Mouse (Mus musculus): ENCODE data around the gene Vsig2. TPM values are rescaled to one million over a fixed set of nuclear protein-coding genes. Genes with fewer than 3 reads are reported as not detected.
A peak's percentile ranks its signal among the peaks of the same experiment; 100 is the strongest.

Vsig2 gene
- polyA plus RNA-seq, 1 experiment from 2014 or later = 0.58 TPM

- WGBS = 28% methylated on average over 14 of the region's 14 CpGs
- no peaks in the 10 kb centered on the region for H3K27me3 ChIP-seq (replicated peaks)
- no peaks in the 10 kb centered on the region for H3K36me3 ChIP-seq
- H3K9me3 ChIP-seq = no peaks in the 10 kb centered on the region
- H3K4me3 ChIP-seq = no peak overlapping the region
- H3K9ac ChIP-seq = no peak overlapping the region
- H3K27ac ChIP-seq = no peak overlapping the region
- peaks cover 6% of the 10 kb centered on the region for H3K4me1 ChIP-seq
- H3K4me2 ChIP-seq (replicated peaks) = peak overlapping the region; percentile 43
- ATAC-seq (ENCODE audit: low FRiP score, low read depth) = peak; percentile 87
Observed at GRCm38 (mm10) chr9:37576436-37576930, 37.4 kb downstream of the Vsig2 start.

GRCm38 (mm10) chr9:37583594-37583993 lies 44.5 kb downstream of the Vsig2 start:
- no peak overlapping the region for H3K4me2 ChIP-seq (replicated peaks)

GRCm38 (mm10) chr9:37586718-37587117 lies 47.7 kb downstream of the Vsig2 start:
- H3K36me3 ChIP-seq = no peaks in the 10 kb centered on the region
- no peak for ATAC-seq (ENCODE audit: low FRiP score, low read depth)
- 86% methylated on average over 4 of the region's 4 CpGs for WGBS

More at GRCm38 (mm10) chr9:37583594-37583993, 44.5 kb downstream of the Vsig2 start:
- H3K9me3 ChIP-seq = no peaks in the 10 kb centered on the region
- no peak overlapping the region for H3K27ac ChIP-seq
- WGBS = 88% methylated on average over 5 of the region's 5 CpGs
- no peaks in the 10 kb centered on the region for H3K4me1 ChIP-seq
- H3K36me3 ChIP-seq = no peaks in the 10 kb centered on the region
- H3K27me3 ChIP-seq (replicated peaks) = no peaks in the 10 kb centered on the region
- no peak for ATAC-seq (ENCODE audit: low FRiP score, low read depth)
- no peak overlapping the region for H3K9ac ChIP-seq
- no peak overlapping the region for H3K4me3 ChIP-seq

GRCm38 (mm10) chr9:37590381-37590780 lies 51.3 kb downstream of the Vsig2 start:
- Histone ChIP-seq H3K4me2 (replicated peaks) (no peak overlapping the region), H3K36me3 (no peaks in the 10 kb centered on the region), H3K9me3 (no peaks in the 10 kb centered on the region), H3K9ac (no peak overlapping the region), H3K27me3 (replicated peaks) (no peaks in the 10 kb centered on the region), H3K4me1 (no peaks in the 10 kb centered on the region), H3K27ac (no peak overlapping the region), H3K4me3 (no peak overlapping the region)
- WGBS = 82% methylated on average over 4 of the region's 4 CpGs
- ATAC-seq (ENCODE audit: low FRiP score, low read depth) = no peak

More at GRCm38 (mm10) chr9:37586718-37587117, 47.7 kb downstream of the Vsig2 start:
- Histone ChIP-seq H3K9me3 (no peaks in the 10 kb centered on the region), H3K27ac (no peak overlapping the region), H3K4me2 (replicated peaks) (no peak overlapping the region), H3K4me1 (no peaks in the 10 kb centered on the region), H3K4me3 (no peak overlapping the region), H3K27me3 (replicated peaks) (no peaks in the 10 kb centered on the region), H3K9ac (no peak overlapping the region)

GRCm38 (mm10) chr9:37592025-37592424 lies 53.0 kb downstream of the Vsig2 start:
- no peak for ATAC-seq (ENCODE audit: low FRiP score, low read depth)
- no peaks in the 10 kb centered on the region for H3K9me3 ChIP-seq
- no peaks in the 10 kb centered on the region for H3K36me3 ChIP-seq
- H3K4me2 ChIP-seq (replicated peaks) = no peak overlapping the region
- H3K4me1 ChIP-seq = no peaks in the 10 kb centered on the region
- H3K27me3 ChIP-seq (replicated peaks) = no peaks in the 10 kb centered on the region
- H3K4me3 ChIP-seq = no peak overlapping the region
- WGBS = 83% methylated on average over 2 of the region's 2 CpGs
- no peak overlapping the region for H3K27ac ChIP-seq
- no peak overlapping the region for H3K9ac ChIP-seq

- Histone ChIP-seq H3K4me1 (no peaks in the 10 kb centered on the region), H3K4me3 (no peak overlapping the region), H3K9me3 (no peaks in the 10 kb centered on the region), H3K9ac (no peak overlapping the region), H3K36me3 (no peaks in the 10 kb centered on the region), H3K27ac (no peak overlapping the region), H3K27me3 (replicated peaks) (no peaks in the 10 kb centered on the region), H3K4me2 (replicated peaks) (no peak overlapping the region)
- ATAC-seq (ENCODE audit: low FRiP score, low read depth) = no peak
- 66% methylated on average over 6 of the region's 6 CpGs for WGBS
Observed at GRCm38 (mm10) chr9:37592633-37593032, 53.6 kb downstream of the Vsig2 start.

GRCm38 (mm10) chr9:37593690-37594089 lies 54.6 kb downstream of the Vsig2 start:
- H3K36me3 ChIP-seq = no peaks in the 10 kb centered on the region
- no peaks in the 10 kb centered on the region for H3K4me1 ChIP-seq
- H3K27ac ChIP-seq = no peak overlapping the region
- H3K4me3 ChIP-seq = no peak overlapping the region
- H3K4me2 ChIP-seq (replicated peaks) = no peak overlapping the region
- ATAC-seq (ENCODE audit: low FRiP score, low read depth) = no peak
- H3K9ac ChIP-seq = no peak overlapping the region
- WGBS = 94% methylated on average over 3 of the region's 3 CpGs
- H3K9me3 ChIP-seq = no peaks in the 10 kb centered on the region
- no peaks in the 10 kb centered on the region for H3K27me3 ChIP-seq (replicated peaks)

Other genes starting within 250 kb of the Vsig2 start
- gene Ccdc15, start 190.8 kb upstream of the Vsig2 start, polyA plus RNA-seq (2016; fragmentation: Nextera tagmentation; extraction: Ambion mirVana) = 7.7 and 8.2 TPM in 2 replicates
- 0.32 and 0.52 TPM in 2 replicates for gene Hepacam, start 171.9 kb upstream of the Vsig2 start, polyA plus RNA-seq (2016; fragmentation: Nextera tagmentation; extraction: Ambion mirVana)
- 9.9 and 10.1 TPM in 2 replicates for gene Robo4, start 137.4 kb upstream of the Vsig2 start, polyA plus RNA-seq (2016; fragmentation: Nextera tagmentation; extraction: Ambion mirVana)
- 124 and 127 TPM in 2 replicates for gene Robo3, start 106.0 kb upstream of the Vsig2 start, polyA plus RNA-seq (2016; fragmentation: Nextera tagmentation; extraction: Ambion mirVana)
- gene Msantd2, start 49.9 kb upstream of the Vsig2 start, polyA plus RNA-seq (2016; fragmentation: Nextera tagmentation; extraction: Ambion mirVana) = 49.2 and 49.4 TPM in 2 replicates
- gene Esam, start 11.2 kb upstream of the Vsig2 start, polyA plus RNA-seq (2016; fragmentation: Nextera tagmentation; extraction: Ambion mirVana) = 37.7 and 38.2 TPM in 2 replicates
- 7.0 and 10.3 TPM in 2 replicates for gene Nrgn, start 13.6 kb downstream of the Vsig2 start, polyA plus RNA-seq (2016; fragmentation: Nextera tagmentation; extraction: Ambion mirVana)
- 8.8 and 10.5 TPM in 2 replicates for gene Siae, start 16.4 kb downstream of the Vsig2 start, polyA plus RNA-seq (2016; fragmentation: Nextera tagmentation; extraction: Ambion mirVana)
- 14.0 and 17.0 TPM in 2 replicates for gene Spa17, start 74.5 kb downstream of the Vsig2 start, polyA plus RNA-seq (2016; fragmentation: Nextera tagmentation; extraction: Ambion mirVana)
- 114 and 115 TPM in 2 replicates for gene Tbrg1, start 118.1 kb downstream of the Vsig2 start, polyA plus RNA-seq (2016; fragmentation: Nextera tagmentation; extraction: Ambion mirVana)
- gene Panx3, start 130.0 kb downstream of the Vsig2 start, polyA plus RNA-seq (2016; fragmentation: Nextera tagmentation; extraction: Ambion mirVana) = not detected in 2 replicates
- not detected in 2 replicates for gene Olfr160, start 177.0 kb downstream of the Vsig2 start, polyA plus RNA-seq (2016; fragmentation: Nextera tagmentation; extraction: Ambion mirVana)
- gene Olfr874, start 205.9 kb downstream of the Vsig2 start, polyA plus RNA-seq (2016; fragmentation: Nextera tagmentation; extraction: Ambion mirVana) = not detected in 2 replicates
- not detected in 2 replicates for gene Olfr875, start 232.6 kb downstream of the Vsig2 start, polyA plus RNA-seq (2016; fragmentation: Nextera tagmentation; extraction: Ambion mirVana)